Mouse (Mus musculus): ENCODE results near the gene Sun3. TPM values are rescaled to one million over a fixed set of nuclear protein-coding genes. Genes with fewer than 3 reads are reported as not detected.

Gene Sun3
- not detected for polyA plus RNA-seq (2014; fragmentation: Illumina TruSeq; extraction: RNeasy Lipid Tissue Mini Kit (QIAGEN cat#74804); ENCODE audit: low read depth, low replicate concordance)

DNA sequence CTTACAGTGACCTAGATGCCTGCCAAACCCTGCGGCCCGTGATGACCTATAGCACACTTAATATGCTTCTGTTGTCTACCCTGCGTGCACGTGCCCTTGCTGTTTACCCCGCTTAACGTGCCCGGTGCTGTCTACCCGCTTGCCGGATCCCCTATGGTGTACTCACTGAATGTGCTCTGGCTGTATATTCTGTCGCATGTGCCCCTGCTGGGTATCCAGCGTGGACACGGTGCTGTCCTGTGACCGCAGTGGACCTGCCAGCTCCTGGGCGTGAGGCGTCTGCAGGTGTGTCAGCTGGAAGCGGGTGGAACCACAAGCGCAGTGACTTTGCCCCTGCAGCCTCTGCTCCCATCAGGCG lies at the start of gene Sun3:
Gene Sun3, minus strand, starts transcription at position 289 of the 358 bp plus-strand sequence.

DNA sequence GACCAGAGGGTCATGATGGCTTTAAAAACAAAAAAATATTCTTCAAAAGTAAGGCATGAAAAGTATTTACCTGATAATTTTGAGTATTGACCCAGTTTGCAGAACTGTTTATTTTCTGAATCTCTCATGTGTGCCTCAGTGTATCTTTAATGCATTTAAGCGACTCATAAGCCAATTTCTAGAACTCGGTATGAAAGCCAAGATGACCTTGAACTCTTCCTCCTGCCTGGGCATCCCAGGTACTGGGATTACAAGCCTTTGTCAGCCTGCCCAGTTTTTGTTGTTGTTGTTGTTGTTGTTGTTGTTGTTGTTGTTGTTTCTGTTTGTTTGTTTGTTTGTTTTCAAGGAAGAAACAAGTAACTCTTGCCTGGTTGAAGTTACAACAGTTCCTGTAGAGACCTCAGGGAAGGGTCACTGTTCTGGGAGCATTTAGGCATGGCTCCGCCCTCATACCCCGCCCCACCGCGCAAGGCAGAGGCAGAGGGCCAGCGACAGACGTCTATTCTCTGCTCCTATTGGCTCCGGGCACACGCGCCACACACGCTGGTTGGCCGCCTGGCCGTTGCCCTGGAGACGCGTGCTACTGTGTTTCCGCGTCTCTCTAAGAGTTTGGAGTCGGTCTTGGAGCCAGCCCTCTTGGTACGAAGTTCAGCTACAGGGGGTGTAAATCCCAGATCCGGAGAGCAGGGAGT lies 634 bp downstream of the Sun3 start, which contains the start of gene Gm11992:
Gene Gm11992, plus strand, starts transcription at position 584 of the 692 bp plus-strand sequence.

DNA sequence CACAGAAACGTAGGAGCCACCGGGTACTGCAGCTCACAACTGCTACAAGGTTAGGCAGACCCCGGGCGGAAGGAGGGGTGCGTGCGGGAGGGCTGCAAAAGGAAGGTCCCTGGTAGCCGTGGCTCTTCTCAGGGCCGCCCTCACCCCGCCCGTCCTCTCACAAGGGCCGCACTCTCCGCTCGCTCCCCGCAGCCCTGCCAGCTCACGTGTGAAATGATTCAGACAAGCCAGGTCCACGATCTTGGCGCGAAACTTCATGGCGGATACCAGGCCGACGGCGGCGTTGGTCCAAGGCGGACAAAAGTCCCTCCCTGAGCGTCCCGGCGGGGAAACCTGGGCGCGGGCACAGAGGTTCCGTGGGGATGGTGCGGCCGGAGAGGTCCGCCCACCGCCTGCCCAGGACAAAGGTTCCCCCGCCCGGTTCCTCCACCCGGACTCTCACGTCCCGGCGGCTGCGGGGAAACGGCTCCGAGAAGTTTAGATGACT lies 37.9 kb downstream of the Sun3 start, which contains the start of gene Hus1:
Gene Hus1, minus strand, starts transcription at position 339 of the 487 bp plus-strand sequence.

DNA sequence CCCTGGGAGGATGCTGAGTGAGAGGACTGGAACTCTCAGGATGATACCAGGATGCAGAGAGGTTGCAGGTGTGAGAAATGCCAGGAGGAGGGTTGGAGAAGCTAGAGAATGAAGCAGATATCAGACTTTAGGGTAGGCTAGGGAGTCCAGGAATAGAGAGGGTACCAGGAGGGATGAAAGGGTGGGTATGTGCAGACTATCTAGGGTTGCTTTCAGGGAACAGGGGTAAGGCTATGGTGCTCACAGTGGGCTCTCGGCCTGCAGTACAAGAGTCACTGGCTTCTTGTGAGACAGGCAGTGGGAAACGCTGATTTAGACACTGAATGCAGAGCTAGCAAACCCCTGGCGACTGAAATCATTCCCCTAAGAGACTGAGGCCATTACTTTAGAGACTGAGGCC lies 75.6 kb downstream of the Sun3 start, which contains the start of gene Pkd1l1:
Gene Pkd1l1, minus strand, starts transcription at position 101 of the 400 bp plus-strand sequence.

Other genes starting within 250 kb of the Sun3 start
- not detected for gene Pkd1l1, start 75.7 kb downstream of the Sun3 start, polyA plus RNA-seq (2014; fragmentation: Illumina TruSeq; extraction: RNeasy Lipid Tissue Mini Kit (QIAGEN cat#74804); ENCODE audit: low read depth, low replicate concordance)
- 13.1 TPM for gene Hus1, start 37.8 kb downstream of the Sun3 start, polyA plus RNA-seq (2014; fragmentation: Illumina TruSeq; extraction: RNeasy Lipid Tissue Mini Kit (QIAGEN cat#74804); ENCODE audit: low read depth, low replicate concordance)
- gene Gm11992, start 397 bp downstream of the Sun3 start, polyA plus RNA-seq (2014; fragmentation: Illumina TruSeq; extraction: RNeasy Lipid Tissue Mini Kit (QIAGEN cat#74804); ENCODE audit: low read depth, low replicate concordance) = not detected
- gene Upp1, start 69.1 kb upstream of the Sun3 start, polyA plus RNA-seq (2014; fragmentation: Illumina TruSeq; extraction: RNeasy Lipid Tissue Mini Kit (QIAGEN cat#74804); ENCODE audit: low read depth, low replicate concordance) = 11.0 TPM
- 0.06 TPM for gene Abca13, start 143.0 kb upstream of the Sun3 start, polyA plus RNA-seq (2014; fragmentation: Illumina TruSeq; extraction: RNeasy Lipid Tissue Mini Kit (QIAGEN cat#74804); ENCODE audit: low read depth, low replicate concordance)